Mouse (Mus musculus) E14TG2a.4 (cell line): ENCODE data around the gene C130032M10Rik.
A peak's percentile ranks its signal among the peaks of the same experiment; 100 is the strongest.

ENCODE experiments used
- H3K27me3 ChIP-seq: 2 replicates; pipeline ENCODE4 v1.6.1; 2014; ENCODE audit warnings: low read length, control low read depth; ENCODE audit not compliant: insufficient read depth
- H3K36me3 ChIP-seq: 2 replicates; pipeline ENCODE4 v1.6.1; 2014; ENCODE audit warnings: low read length, control low read depth; ENCODE audit not compliant: insufficient read depth
- H3K4me1 ChIP-seq: replicated peaks from 2 replicates; pipeline ENCODE4 v1.6.1; 2014; ENCODE audit warnings: low read depth, low read length, control low read depth
- H3K4me3 ChIP-seq: replicated peaks from 2 replicates; pipeline ENCODE4 v1.5.1; 2014; ENCODE audit warnings: mild to moderate bottlenecking, low read length
- H3K9me3 ChIP-seq: 2 replicates; pipeline ENCODE4 v1.6.1; 2014; ENCODE audit warnings: low read length, control low read depth
- CTCF ChIP-seq: conservative IDR thresholded peaks from 2 replicates; pipeline ENCODE4 v1.5.1; 2014; ENCODE audit warnings: low read length
- NANOG ChIP-seq: IDR thresholded peaks from 2 replicates; pipeline ENCODE4 v1.6.1; 2014; ENCODE audit warnings: borderline replicate concordance, low read length, mixed read lengths
- POU5F1 ChIP-seq: IDR thresholded peaks from 2 replicates; pipeline ENCODE4 v1.6.1; 2014; ENCODE audit warnings: low read length, borderline replicate concordance

C130032M10Rik gene

GRCm38 (mm10) chr9:114547643-114548077, 32.2 kb downstream of the C130032M10Rik start:
- peak overlapping the region; percentile 92 for H3K4me3 ChIP-seq
- no peak for TF ChIP-seq CTCF
- no peak for TF ChIP-seq NANOG
- TF ChIP-seq POU5F1: no peak
- no peaks in the 10 kb centered on the region for H3K27me3 ChIP-seq
- H3K4me1 ChIP-seq: peaks cover 100% of the 10 kb centered on the region
- no peaks in the 10 kb centered on the region for H3K9me3 ChIP-seq
- H3K36me3 ChIP-seq: peaks cover 87% of the 10 kb centered on the region

- Histone ChIP-seq H3K4me3 (peak overlapping the region; percentile 92), H3K27me3 (no peaks in the 10 kb centered on the region), H3K9me3 (no peaks in the 10 kb centered on the region), H3K4me1 (peaks cover 100% of the 10 kb centered on the region), H3K36me3 (peaks cover 87% of the 10 kb centered on the region)
- TF ChIP-seq CTCF: no peak
- TF ChIP-seq NANOG: no peak
- TF ChIP-seq POU5F1: no peak
These were observed 33.0 kb downstream of the C130032M10Rik start for GRCm38 (mm10) chr9:114548496-114548895.

DNA sequence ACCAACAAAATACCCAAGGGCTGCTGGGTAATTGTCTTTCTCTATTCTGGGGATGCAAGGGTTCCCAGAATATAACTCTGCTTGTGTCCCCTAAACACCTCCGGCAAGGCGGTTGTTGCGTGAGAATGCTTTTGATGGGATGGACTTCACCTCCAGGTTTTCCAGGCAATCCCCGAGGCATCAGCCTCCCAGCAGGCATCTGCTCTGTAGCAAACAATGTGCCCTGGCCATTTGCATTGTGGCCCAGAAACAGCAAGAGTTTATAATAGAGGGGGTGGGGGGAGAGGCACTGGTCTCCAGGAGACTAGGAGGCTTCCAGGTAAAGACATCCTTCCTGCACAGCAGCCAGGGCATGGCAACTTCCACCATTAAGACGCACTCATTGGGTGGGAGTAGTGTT, 33.6 kb downstream of the C130032M10Rik start:
- TF ChIP-seq CTCF: no peak
- TF ChIP-seq NANOG: peak; percentile 82
- Histone ChIP-seq H3K4me1 (peaks cover 100% of the 10 kb centered on the region), H3K36me3 (peaks cover 87% of the 10 kb centered on the region), H3K4me3 (peak overlapping the region; percentile 92), H3K27me3 (no peaks in the 10 kb centered on the region), H3K9me3 (no peaks in the 10 kb centered on the region)

DNA sequence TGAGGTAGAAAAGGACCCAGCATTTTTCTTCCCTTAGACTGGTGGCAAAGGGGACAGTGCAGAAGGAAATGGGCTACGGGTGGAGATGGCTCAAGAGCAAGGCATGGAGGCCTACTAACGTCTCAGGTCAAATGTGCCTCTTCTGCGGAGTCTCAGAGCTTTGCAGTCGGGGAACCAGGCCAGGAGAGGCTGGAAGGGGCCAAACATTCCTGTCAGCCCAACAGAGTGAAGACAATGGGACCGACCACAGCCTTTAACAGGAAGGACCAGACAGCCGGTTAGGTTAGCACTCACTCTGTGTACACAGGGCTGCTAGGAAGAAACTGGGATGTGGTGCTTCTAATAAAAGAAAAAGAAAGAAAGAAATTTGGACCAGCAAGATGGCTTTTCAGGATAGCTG, 34.5 kb downstream of the C130032M10Rik start:
- no peaks in the 10 kb centered on the region for H3K9me3 ChIP-seq
- peaks cover 92% of the 10 kb centered on the region for H3K36me3 ChIP-seq
- H3K4me3 ChIP-seq: peak overlapping the region; percentile 92
- TF ChIP-seq CTCF (no peak), POU5F1 (no peak)
- peaks cover 100% of the 10 kb centered on the region for H3K4me1 ChIP-seq
- no peaks in the 10 kb centered on the region for H3K27me3 ChIP-seq

GRCm38 (mm10) chr9:114553828-114554227, 38.3 kb downstream of the C130032M10Rik start:
- peaks cover 83% of the 10 kb centered on the region for H3K36me3 ChIP-seq
- no peaks in the 10 kb centered on the region for H3K27me3 ChIP-seq
- H3K4me1 ChIP-seq: peaks cover 97% of the 10 kb centered on the region
- TF ChIP-seq CTCF: no peak
- TF ChIP-seq POU5F1: no peak
- no peak for TF ChIP-seq NANOG
- no peaks in the 10 kb centered on the region for H3K9me3 ChIP-seq
- peak overlapping the region; percentile 92 for H3K4me3 ChIP-seq

DNA sequence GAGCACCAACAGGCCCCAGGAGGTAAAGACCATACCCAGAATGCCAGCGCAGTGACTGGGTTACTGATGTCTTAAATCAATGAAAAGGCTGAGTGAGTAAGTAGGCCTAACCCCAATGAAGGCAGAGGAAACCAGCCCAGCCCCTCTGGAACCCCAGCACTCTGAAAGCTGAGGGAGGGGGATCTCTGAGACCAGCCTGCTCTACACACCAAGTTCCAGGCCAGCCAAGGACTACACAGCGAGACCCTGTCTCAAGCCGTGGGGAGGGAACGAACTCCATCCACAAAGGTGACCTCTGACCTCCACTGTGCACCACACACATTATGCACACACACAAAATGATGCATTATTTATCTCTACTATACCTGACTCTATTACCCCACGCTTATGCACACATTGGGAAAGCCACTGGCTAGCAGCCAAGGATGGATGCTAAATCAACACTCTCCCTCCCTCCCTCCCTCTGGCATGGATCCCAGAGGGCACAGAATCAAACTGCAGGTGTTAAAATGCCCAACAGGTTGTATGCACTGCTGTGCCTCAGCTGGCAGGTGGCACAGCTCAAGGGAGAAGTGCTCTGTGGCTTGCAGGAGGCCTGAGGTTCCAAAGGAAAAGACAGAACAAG, 39.0 kb downstream of the C130032M10Rik start:
- peak overlapping the region; percentile 92 for H3K4me3 ChIP-seq
- H3K36me3 ChIP-seq: peaks cover 87% of the 10 kb centered on the region
- no peaks in the 10 kb centered on the region for H3K27me3 ChIP-seq
- no peak for TF ChIP-seq POU5F1
- TF ChIP-seq CTCF: no peak
- TF ChIP-seq NANOG: no peak
- no peaks in the 10 kb centered on the region for H3K9me3 ChIP-seq
- H3K4me1 ChIP-seq: peaks cover 97% of the 10 kb centered on the region

DNA sequence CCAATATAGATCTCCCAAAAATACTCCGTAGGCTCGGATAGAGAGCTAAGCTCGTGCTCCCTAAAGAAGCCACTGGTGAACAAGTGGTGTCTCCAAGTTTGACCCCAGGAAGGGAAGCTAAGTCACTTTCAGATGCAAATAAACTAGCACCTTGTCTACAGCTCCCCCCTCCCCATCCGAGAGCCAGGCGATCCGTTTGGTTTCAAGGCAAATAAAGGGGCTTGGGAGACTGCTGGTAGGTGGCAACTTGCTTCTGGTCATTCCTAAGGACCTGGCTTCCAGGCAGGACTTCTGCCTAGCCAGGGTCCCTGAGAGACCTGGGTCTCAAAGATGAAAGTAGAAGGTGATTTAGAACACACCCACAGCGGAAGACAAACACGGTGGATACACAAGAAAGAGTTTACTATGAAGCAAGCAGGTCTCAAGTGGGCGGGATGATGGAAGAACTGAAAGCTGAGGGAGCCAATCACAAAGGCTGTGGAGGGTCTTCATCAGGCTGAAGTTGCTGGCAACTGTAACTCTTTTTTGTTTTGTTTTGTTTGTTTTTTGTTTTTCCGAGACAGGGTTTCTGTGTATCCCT, 40.9 kb downstream of the C130032M10Rik start:
- Histone ChIP-seq H3K9me3 (no peaks in the 10 kb centered on the region), H3K36me3 (peaks cover 87% of the 10 kb centered on the region), H3K27me3 (no peaks in the 10 kb centered on the region), H3K4me1 (peaks cover 90% of the 10 kb centered on the region), H3K4me3 (peak overlapping the region; percentile 92)
- TF ChIP-seq CTCF: no peak
- no peak for TF ChIP-seq NANOG
- TF ChIP-seq POU5F1: no peak

- TF ChIP-seq POU5F1: no peak
- TF ChIP-seq CTCF: no peak
- no peak; the same call in 1 of the 2 replicates for TF ChIP-seq NANOG
- H3K4me1 ChIP-seq: peaks cover 83% of the 10 kb centered on the region
- no peaks in the 10 kb centered on the region for H3K27me3 ChIP-seq
- peak overlapping the region; percentile 92 for H3K4me3 ChIP-seq
- no peaks in the 10 kb centered on the region for H3K9me3 ChIP-seq
- peaks cover 87% of the 10 kb centered on the region for H3K36me3 ChIP-seq
These were observed 41.6 kb downstream of the C130032M10Rik start for GRCm38 (mm10) chr9:114557086-114557485.

DNA sequence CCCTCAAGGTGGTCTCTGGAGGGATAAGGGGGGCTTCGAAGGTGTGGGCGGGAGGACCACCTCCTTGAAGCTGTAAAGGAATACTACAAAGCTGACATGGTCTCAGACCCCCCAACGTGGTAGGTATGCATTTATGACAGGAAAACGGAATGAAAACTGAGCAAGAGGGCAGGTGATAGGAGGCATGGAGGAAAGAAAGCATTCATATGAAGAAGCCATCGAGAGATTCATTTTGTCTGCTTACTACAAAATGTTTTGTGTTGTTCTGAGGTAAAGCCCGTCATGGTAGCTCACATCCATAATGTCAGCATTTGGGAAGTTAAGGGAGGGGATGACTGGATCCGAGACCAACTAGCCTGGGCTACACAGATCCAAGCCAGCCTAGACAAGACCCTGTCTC, 44.6 kb downstream of the C130032M10Rik start:
- Histone ChIP-seq H3K4me1 (peaks cover 59% of the 10 kb centered on the region), H3K27me3 (no peaks in the 10 kb centered on the region), H3K9me3 (no peaks in the 10 kb centered on the region), H3K36me3 (peaks cover 57% of the 10 kb centered on the region), H3K4me3 (peak overlapping the region; percentile 92)
- TF ChIP-seq POU5F1 (no peak), NANOG (no peak), CTCF (no peak)
